Mouse (Mus musculus) thymus, postnatal 4 days (tissue): ENCODE measurements around the gene Cad.

Source experiments
- DNase-seq: peaks from one replicate; pipeline ENCODE4 v3.0.0; 2021

Cad gene

DNA sequence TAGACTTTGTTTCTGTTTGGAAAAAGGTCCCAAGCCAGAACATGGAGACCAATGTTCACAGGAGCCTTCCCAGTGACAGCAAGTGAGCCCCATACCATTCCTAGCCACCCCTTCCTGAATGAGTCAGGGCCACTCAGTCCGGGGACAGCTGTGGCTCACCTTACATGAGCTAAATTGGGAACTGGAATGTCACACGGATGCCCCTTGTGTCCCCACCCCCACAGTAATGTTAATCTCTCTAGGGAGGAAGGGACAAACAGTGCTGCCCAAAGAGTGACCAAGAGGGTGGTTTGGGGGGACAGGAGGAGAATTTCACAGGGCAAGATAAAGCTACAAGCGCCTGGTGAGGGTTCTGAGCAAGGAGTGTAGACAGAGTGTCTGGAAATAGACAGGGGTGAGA is 61.8 kb downstream of the Cad start, which contains the start of gene Trim54:
TSS of gene Trim54 (plus strand) at position 359 of the 400 bp plus-strand sequence.
- no peak for DNase-seq

GRCm38 (mm10) chr5:31116912-31117311 is 62.3 kb downstream of the Cad start:
- DNase-seq: no peak

DNA sequence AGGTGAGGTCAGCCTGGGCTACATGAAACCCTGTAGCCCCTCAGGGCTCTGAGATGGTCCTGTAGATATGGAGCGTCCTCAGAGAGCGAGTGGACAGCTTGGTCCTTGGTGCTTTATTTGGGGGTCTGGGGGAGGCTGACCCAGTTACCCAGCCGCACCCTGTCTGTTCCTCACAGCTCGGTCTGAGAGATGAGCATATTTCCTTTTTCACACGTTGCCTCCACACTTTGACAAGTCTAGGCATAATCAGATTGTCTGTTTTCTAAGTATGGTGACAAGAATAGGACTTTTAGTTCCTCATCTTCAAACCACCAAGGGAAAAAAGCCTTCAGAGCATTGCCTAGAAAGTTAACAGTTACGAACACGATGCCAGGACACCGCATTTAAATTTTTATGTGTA is 66.5 kb downstream of the Cad start:
- DNase-seq: no peak

GRCm38 (mm10) chr5:31123481-31123880 is 68.9 kb downstream of the Cad start:
- no peak for DNase-seq

GRCm38 (mm10) chr5:31126050-31126449 is 71.5 kb downstream of the Cad start:
- DNase-seq: peak; percentile 25
